Mouse (Mus musculus) MEL (cell line): ENCODE measurements at regions not wholly inside any gene's neighbourhood (a gene's known extent, or its start where the extent isn't known, plus 50 kb on each side); places are given as distances from the start of the nearest gene placed in this dataset.

ENCODE experiments used
- CTCF ChIP-seq, 3 experiments: IDR thresholded peaks in 2 of 3; conservative IDR thresholded peaks in 1 of 3; 2 replicates each; pipeline ENCODE4 v1.5.1; 2011 to 2012; ENCODE audit warnings: low read length in 3 of 3, low read depth in 2 of 3, mild to moderate bottlenecking in 2 of 3, improper control_type of control experiment in 1 of 3, inconsistent platforms in 1 of 3, mixed read lengths in 1 of 3, moderate library complexity in 1 of 3; ENCODE audit not compliant: control insufficient read depth in 1 of 3, insufficient read depth in 1 of 3, poor library complexity in 1 of 3, severe bottlenecking in 1 of 3
- E2F4 ChIP-seq: IDR thresholded peaks from 2 replicates; pipeline ENCODE4 v1.6.1; 2011; ENCODE audit warnings: low read depth, low read length, improper control_type of control experiment, borderline replicate concordance
- EP300 ChIP-seq, 2 experiments: IDR thresholded peaks; 2 replicates each; pipeline ENCODE4 v1.6.1; 2011; ENCODE audit warnings: improper control_type of control experiment in 2 of 2, low read length in 2 of 2, low read depth in 1 of 2, mild to moderate bottlenecking in 1 of 2
- HCFC1 ChIP-seq: IDR thresholded peaks from 2 replicates; pipeline ENCODE4 v1.6.1; 2012; ENCODE audit warnings: low read depth, mild to moderate bottlenecking, inconsistent platforms, low read length, improper control_type of control experiment, moderate library complexity
- POLR2A ChIP-seq, 2 experiments: IDR thresholded peaks; 2 replicates each; pipeline ENCODE4 v1.6.1; 2011 to 2012; ENCODE audit warnings: low read length in 2 of 2, mild to moderate bottlenecking in 2 of 2, control low read depth in 1 of 2, improper control_type of control experiment in 1 of 2, low read depth in 1 of 2, moderate library complexity in 1 of 2; ENCODE audit not compliant: control insufficient read depth in 1 of 2, insufficient read depth in 1 of 2, poor library complexity in 1 of 2
- SIN3A ChIP-seq: IDR thresholded peaks from 2 replicates; pipeline ENCODE4 v1.6.1; 2012; ENCODE audit warnings: low read length, improper control_type of control experiment, inconsistent platforms
- ZNF384 ChIP-seq: IDR thresholded peaks from 2 replicates; pipeline ENCODE4 v1.6.1; 2012; ENCODE audit warnings: low read depth, mild to moderate bottlenecking, inconsistent platforms, low read length, improper control_type of control experiment

DNA sequence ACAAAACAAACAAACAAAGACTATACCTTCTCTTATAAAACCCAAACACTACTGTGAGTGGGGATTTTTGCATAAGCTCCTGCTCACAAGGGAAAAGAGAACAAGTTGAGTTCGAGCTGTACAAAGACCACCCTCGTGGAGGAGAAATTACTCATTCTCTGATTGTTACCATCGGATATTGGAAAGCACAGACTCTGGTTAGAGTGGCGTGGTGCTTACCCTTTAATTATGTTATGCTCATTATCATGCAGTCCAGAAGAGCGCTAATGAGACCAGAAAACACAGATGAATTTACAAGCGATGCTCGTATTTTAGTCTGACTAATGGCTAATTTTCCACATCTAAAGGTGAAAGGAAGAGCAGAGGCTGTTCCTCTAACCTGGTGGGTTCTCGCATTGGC is 721.7 kb upstream of the Cited2 start:
- TF ChIP-seq EP300 (IDR thresholded peaks at IDR 0.05; ENCODE audit: low read depth in 1 of 2, low read length in 2 of 2) (no peak), CTCF (IDR thresholded peaks at IDR 0.05 in 2 of 3, conservative IDR thresholded peaks at IDR 0.05 in 1 of 3; ENCODE audit: control insufficient read depth in 1 of 3, insufficient read depth in 1 of 3, low read depth in 2 of 3, low read length in 3 of 3, poor library complexity in 1 of 3, severe bottlenecking in 1 of 3) (no peak), ZNF384 (no peak), POLR2A (IDR thresholded peaks at IDR 0.05; ENCODE audit: control insufficient read depth in 1 of 2, insufficient read depth in 1 of 2, low read depth in 1 of 2, low read length in 2 of 2, poor library complexity in 1 of 2) (no peak), E2F4 (no peak), HCFC1 (no peak), SIN3A (no peak)
